Mouse (Mus musculus) midbrain, embryonic 16.5 days (tissue): Measurements from ENCODE around the gene Gm853. TPM values are rescaled to one million over a fixed set of nuclear protein-coding genes. Genes with fewer than 3 reads are reported as not detected.

Source experiments
- ATAC-seq: fragments of 200-750 bp; cut with Nextera tagmentation; 2 replicates; pipeline ENCODE4 v1.8.0; 2017; ENCODE audit warnings: moderate TSS enrichment
- H3K27ac ChIP-seq: fragments of 300-500 bp; sonication (generic); 2 replicates; pipeline ENCODE4 v1.5.1; 2014; ENCODE audit warnings: mild to moderate bottlenecking, low read length, mixed read lengths
- H3K27me3 ChIP-seq: fragments of 300-500 bp; sonication (generic); 2 replicates; pipeline ENCODE4 v1.6.1; 2014; ENCODE audit warnings: low read depth, low read length, mixed read lengths; ENCODE audit not compliant: control insufficient read depth, insufficient read depth
- H3K36me3 ChIP-seq: fragments of 300-500 bp; sonication (generic); 2 replicates; pipeline ENCODE4 v1.6.1; 2014; ENCODE audit warnings: mild to moderate bottlenecking, low read length, moderate library complexity, mixed read lengths; ENCODE audit not compliant: control insufficient read depth, insufficient read depth
- H3K4me1 ChIP-seq: fragments of 300-500 bp; sonication (generic); 2 replicates; pipeline ENCODE4 v1.6.1; 2014; ENCODE audit warnings: mild to moderate bottlenecking, low read length, mixed read lengths; ENCODE audit not compliant: control insufficient read depth, insufficient read depth
- H3K4me2 ChIP-seq: fragments of 300-500 bp; sonication (generic); 2 replicates; pipeline ENCODE4 v1.6.1; 2014; ENCODE audit warnings: mild to moderate bottlenecking, low read length, mixed read lengths
- H3K4me3 ChIP-seq: fragments of 300-500 bp; sonication (generic); 2 replicates; pipeline ENCODE4 v1.5.1; 2014; ENCODE audit warnings: low read depth, mild to moderate bottlenecking, low read length, moderate library complexity, mixed read lengths
- H3K9ac ChIP-seq: fragments of 300-500 bp; sonication (generic); 2 replicates; pipeline ENCODE4 v1.6.1; 2014; ENCODE audit warnings: low read depth, low read length, mixed read lengths
- H3K9me3 ChIP-seq: fragments of 300-500 bp; sonication (generic); replicated peaks from 2 replicates; pipeline ENCODE4 v1.6.1; 2014; ENCODE audit warnings: mild to moderate bottlenecking, low read length, mixed read lengths; ENCODE audit not compliant: control insufficient read depth, poor library complexity, severe bottlenecking
- WGBS: fragments of 180-500 bp; shearing (Covaris S2); extraction: QIAGEN DNeasy Blood & Tissue Kit; methylation state at CpG from one replicate; pipeline ENCODE4 v1.1.7; 2014; 5-methylcytosine and 5-hydroxymethylcytosine counted together
- polyA plus RNA-seq: library from polyadenylated mRNA; unstranded; fragments of >200 nt; fragmentation: Nextera tagmentation; extraction: Ambion mirVana; gene quantifications from 2 replicates; pipeline ENCODE4 v1.2.1, GENCODE M21; 2015

Gm853 gene
- polyA plus RNA-seq, 1 experiment from 2014 or later = not detected

DNA sequence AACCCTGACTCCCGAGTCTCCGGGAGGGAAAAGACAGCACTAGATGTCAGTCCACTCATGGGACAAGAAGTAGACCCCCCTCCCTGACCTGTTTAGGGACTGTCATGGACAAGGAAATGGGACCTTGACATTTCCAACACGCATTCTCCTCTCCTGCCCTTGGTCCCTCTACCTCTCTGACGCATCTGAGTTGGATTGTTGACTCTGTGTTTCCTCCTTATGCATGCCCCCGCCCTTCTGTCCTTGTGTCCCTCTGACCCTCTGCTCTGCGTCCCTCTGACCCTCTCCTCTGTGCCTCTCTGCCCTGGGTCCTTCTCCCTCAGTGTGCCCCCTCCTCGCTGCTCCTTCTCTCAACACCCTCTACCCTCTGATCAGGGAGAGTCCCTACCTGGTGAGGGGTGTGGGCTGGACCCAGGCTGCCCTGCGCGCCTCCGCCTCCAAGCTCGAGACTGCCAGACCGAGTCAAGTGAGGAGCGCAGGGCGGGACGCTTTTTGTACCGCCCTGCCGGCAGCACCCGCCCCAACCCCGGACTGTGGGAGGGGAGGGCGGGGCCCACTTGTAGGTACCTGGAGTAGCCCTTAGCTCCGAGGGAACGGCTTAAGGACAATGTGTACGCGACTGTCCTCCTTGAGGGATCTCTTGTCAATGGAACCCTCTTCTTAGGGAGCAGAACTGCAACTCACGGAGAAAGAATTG lies 47.7 kb downstream of the Gm853 start:
- Histone ChIP-seq H3K4me1 (peaks cover 10% of the 10 kb centered on the region), H3K9ac (no peak overlapping the region), H3K36me3 (no peaks in the 10 kb centered on the region), H3K27me3 (peaks cover 22% of the 10 kb centered on the region), H3K27ac (no peak overlapping the region), H3K4me2 (peak overlapping the region; percentile 32), H3K4me3 (no peak overlapping the region), H3K9me3 (no peaks in the 10 kb centered on the region)
- 2% methylated on average over 25 of the region's 25 CpGs for WGBS
- no peak for ATAC-seq

DNA sequence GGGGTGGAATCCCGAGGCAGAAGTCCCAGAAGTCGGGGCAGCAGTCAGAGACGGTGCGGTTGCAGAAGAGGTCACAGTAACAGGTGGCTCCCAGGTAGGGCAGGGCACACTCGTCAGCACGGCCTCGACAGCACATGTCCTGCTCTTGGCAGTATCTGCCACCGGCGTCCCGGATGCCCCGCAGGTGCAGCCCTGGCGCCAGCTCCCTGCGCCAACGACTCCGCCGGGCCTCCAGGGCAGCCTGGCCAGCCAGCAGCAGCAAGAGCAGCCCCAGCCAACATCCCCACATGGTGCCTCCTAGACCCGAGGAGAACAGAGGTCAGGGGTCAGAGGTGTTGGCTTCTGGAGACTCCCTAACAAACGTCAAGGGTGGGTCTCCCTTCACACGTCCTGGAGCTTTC lies 48.3 kb downstream of the Gm853 start:
- no peak for ATAC-seq
- WGBS = 44% methylated on average over 19 of the region's 19 CpGs
- H3K36me3 ChIP-seq = no peaks in the 10 kb centered on the region

DNA sequence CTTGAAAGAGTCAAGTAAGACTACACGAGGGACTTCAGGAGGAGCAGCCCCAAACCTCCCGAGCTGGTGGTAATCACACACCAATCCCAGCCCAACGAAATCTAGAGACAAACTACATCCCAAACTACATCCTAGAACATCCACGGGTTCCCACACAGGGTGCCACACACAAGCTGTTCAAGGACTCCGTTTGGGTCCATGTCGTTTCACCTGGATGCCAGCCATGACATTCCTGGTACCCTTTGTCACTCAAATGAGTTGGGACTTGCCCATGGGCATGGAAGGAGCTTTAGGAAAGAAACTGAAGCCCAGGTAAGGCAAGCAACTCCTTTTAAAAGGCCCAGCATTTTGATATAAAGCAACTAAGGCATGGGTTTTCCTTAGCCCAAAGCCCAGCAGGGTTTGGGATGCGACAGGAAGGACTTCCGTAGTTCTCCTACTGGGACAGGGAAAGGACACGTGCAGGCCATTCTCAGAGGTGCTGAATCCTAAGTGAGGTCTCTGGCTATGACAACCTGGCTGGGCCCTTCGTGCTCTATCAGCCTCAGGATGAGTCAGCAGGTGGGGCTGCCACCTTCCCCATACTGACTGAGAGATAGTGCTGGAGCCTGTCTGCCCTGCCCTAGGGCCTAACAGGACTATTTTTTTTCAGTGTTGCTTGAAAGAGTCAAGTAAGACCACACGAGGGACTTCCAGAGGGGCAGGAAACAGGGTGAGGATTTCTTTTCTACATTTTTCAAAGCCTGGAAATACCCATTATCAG lies 49.0 kb downstream of the Gm853 start:
- no peaks in the 10 kb centered on the region for H3K9me3 ChIP-seq
- peaks cover 10% of the 10 kb centered on the region for H3K4me1 ChIP-seq
- H3K27ac ChIP-seq = no peak overlapping the region
- WGBS = 69% methylated on average over 11 of the region's 11 CpGs
- peaks cover 22% of the 10 kb centered on the region for H3K27me3 ChIP-seq
- no peak for ATAC-seq
- no peak overlapping the region for H3K4me2 ChIP-seq
- no peak overlapping the region for H3K4me3 ChIP-seq
- no peaks in the 10 kb centered on the region for H3K36me3 ChIP-seq
- H3K9ac ChIP-seq = no peak overlapping the region

More for the DNA sequence above, 48.3 kb downstream of the Gm853 start:
- Histone ChIP-seq H3K9ac (no peak overlapping the region), H3K9me3 (no peaks in the 10 kb centered on the region), H3K27ac (no peak overlapping the region), H3K4me3 (no peak overlapping the region), H3K27me3 (peaks cover 22% of the 10 kb centered on the region), H3K4me1 (peaks cover 10% of the 10 kb centered on the region), H3K4me2 (no peak overlapping the region)

DNA sequence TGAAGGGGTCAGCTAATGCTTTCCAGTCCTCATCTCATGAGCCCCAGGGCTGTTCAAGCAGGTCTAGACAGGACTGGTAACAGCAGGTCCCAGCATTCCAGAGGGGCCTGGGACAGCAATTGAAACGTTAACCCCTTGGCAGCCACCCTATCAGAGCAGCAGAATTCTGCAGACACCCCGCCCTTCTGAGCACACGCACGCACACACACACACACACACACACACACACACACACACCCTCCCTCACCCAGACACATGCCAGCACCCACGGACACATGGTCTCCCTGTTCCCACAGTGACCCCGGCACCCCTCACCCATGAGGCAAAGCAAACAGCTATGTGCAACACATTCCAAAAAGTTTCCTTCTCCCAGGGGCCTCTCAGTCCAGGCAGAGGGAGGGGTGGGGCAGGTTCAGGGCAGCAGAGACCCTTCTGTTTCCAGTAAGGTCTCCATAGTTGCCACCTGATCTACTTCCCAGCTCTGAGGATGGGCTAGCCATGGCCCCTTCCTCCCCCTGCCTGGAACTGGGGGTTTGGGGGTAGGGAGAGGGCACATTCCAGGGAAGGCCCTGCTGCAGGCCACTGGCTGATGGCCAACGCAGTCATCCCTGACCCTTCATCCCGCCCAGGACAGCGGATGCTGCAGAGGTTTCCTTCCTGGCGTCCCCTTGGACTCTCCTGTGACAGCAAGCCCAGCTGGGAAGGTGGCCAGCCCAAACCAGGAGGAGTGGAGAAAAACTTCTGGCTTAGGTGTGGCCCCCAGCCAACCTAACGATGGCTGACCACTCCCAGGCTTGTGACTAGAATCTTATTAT lies 50.0 kb downstream of the Gm853 start:
- WGBS = 73% methylated on average over 11 of the region's 11 CpGs
- Histone ChIP-seq H3K27me3 (peaks cover 22% of the 10 kb centered on the region), H3K9ac (no peak overlapping the region), H3K4me2 (no peak overlapping the region), H3K9me3 (no peaks in the 10 kb centered on the region), H3K4me3 (no peak overlapping the region), H3K4me1 (peaks cover 10% of the 10 kb centered on the region), H3K27ac (no peak overlapping the region), H3K36me3 (no peaks in the 10 kb centered on the region)
- ATAC-seq = no peak

DNA sequence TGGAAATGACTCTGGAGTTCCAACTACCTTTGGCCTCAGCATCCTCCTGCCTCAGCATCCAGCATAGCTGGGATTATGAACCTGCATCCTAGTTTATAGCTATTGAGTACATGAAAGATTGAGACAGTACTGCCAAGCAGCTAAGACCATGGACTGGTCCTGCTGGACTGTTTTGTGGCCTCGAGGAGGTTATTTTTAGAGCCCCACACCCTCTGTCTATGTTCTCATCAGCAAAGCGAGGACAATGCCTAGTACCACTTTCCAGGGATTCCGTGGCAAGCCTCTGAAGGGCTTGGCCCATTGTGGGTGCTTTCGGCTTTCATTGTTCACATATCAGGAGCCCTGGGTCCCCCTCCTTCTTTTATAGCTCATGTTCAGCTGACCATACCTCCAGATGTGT lies 51.8 kb downstream of the Gm853 start:
- WGBS = 86% methylated on average over 4 of the region's 4 CpGs
- no peak overlapping the region for H3K27ac ChIP-seq
- peaks cover 10% of the 10 kb centered on the region for H3K4me1 ChIP-seq
- peaks cover 22% of the 10 kb centered on the region for H3K27me3 ChIP-seq
- H3K9me3 ChIP-seq = no peaks in the 10 kb centered on the region
- no peak overlapping the region for H3K4me3 ChIP-seq
- no peak overlapping the region for H3K4me2 ChIP-seq
- no peak overlapping the region for H3K9ac ChIP-seq
- ATAC-seq = no peak
- H3K36me3 ChIP-seq = no peaks in the 10 kb centered on the region

DNA sequence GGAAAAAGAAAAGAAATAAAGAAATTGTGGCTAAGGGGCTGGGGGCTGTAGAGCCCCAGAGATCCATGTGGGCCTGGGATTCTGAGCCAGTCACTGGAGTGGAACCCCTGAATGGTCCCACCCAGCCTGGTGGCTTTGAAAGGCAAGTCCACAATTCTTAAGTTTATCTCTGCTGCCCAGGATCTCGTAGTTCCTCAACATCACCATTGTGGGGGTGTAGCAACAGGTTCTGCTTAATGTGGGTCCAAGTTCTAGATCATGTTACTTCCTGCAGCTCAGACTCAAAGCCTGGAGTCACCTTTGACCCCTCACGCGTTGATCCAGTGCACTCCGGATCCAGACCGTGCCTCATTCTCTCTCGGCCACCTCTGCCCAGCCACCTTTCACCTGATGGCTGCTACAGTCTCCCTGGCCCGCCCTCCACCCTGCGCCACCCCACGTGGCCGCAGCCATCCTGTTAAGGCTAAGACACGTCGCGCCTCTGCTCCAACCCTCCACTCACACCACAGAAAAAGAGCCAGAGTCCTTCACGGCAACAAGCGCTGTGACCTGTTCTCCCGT lies 52.7 kb downstream of the Gm853 start:
- H3K9ac ChIP-seq = no peak overlapping the region
- peaks cover 14% of the 10 kb centered on the region for H3K27me3 ChIP-seq
- no peak overlapping the region for H3K4me2 ChIP-seq
- no peaks in the 10 kb centered on the region for H3K9me3 ChIP-seq
- WGBS = 89% methylated on average over 16 of the region's 16 CpGs
- no peak overlapping the region for H3K27ac ChIP-seq
- ATAC-seq = no peak
- no peak overlapping the region for H3K4me3 ChIP-seq
- peaks cover 1% of the 10 kb centered on the region; the same call in 1 of the 2 replicates for H3K4me1 ChIP-seq
- no peaks in the 10 kb centered on the region for H3K36me3 ChIP-seq

DNA sequence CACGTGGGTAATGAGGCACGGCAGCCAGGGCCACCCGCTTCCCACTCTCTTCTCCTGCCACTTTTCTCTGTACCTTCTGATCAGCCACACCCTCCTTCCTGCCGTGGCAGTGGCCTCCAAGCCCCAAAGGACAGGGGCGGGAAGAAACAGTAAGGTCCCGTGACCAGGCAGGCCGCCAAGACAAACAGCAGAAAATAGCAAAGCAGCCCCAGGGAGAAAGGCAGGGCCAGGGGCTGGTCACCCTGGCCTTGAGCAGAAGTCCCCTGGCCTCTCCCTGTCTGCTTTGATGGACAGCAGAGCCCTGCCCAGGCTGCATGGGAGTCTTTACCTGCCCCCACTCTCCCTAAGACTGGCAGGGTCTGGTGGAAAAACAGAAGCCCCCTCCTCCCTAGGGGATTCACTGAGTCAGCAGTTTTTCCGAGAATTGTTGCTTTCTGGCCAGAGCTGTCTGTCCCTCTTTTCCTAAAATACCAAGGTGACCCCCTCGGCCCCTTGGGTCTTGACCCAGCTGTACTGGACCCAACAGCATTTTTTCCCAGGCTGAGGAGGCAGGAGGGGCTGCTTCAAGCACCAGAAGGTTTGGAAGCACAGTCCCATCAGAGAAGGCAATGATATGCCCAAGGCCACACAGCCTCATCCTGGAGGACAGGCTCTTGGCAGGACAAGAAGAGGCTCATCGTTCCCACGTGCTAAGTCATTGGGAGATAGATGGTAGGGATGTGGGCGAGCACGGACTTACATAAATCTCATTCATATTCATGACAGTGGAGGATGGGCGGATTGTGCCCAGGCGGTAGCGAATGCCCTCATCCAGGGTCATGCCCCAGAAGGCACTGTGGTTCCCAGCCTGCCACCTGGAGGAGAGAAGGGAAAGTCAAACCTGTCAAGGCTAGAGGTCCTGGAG lies 53.7 kb downstream of the Gm853 start:
- no peak overlapping the region for H3K9ac ChIP-seq
- ATAC-seq = no peak
- peaks cover 9% of the 10 kb centered on the region for H3K27me3 ChIP-seq
- no peaks in the 10 kb centered on the region for H3K4me1 ChIP-seq
- H3K9me3 ChIP-seq = no peaks in the 10 kb centered on the region
- no peak overlapping the region for H3K27ac ChIP-seq
- H3K36me3 ChIP-seq = no peaks in the 10 kb centered on the region
- no peak overlapping the region for H3K4me3 ChIP-seq
- no peak overlapping the region for H3K4me2 ChIP-seq
- 28% methylated on average over 16 of the region's 16 CpGs for WGBS

DNA sequence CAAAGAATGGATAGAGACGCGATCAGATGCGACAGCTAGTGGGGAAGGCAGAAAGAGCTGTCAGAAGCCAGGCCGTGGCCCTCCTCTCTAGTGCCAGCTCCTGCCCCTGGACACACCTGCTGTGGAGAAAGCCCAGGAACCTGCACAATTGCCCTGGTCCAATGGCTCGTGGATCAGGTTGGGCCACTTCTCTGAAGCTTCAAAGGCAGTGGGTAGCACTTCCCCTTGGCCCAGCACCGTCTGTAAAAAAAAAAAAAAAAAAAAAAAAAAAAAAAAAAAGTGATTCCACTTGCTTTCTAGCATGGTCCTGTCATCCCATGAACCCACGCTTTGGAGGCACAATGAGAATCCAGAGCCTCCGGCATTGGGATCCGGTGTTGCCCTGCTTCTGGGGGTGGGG lies 54.4 kb downstream of the Gm853 start:
- Histone ChIP-seq H3K4me1 (no peaks in the 10 kb centered on the region), H3K27ac (no peak overlapping the region), H3K27me3 (peaks cover 7% of the 10 kb centered on the region), H3K36me3 (no peaks in the 10 kb centered on the region), H3K9me3 (no peaks in the 10 kb centered on the region), H3K4me2 (peak overlapping the region; percentile 34; the same call in 1 of the 2 replicates), H3K9ac (no peak overlapping the region), H3K4me3 (no peak overlapping the region)
- 48% methylated on average over 9 of the region's 9 CpGs for WGBS
- ATAC-seq = no peak
